Mouse (Mus musculus): Measurements from ENCODE around the gene Ssr4.

The Ssr4 gene

GRCm38 (mm10) chrX:73815072-73815471 lies 28.2 kb downstream of the Ssr4 start:
- no peak for DNase-seq

GRCm38 (mm10) chrX:73816596-73817314 lies 29.9 kb downstream of the Ssr4 start:
- DNase-seq = no peak

- DNase-seq = peak; percentile 11
Measured at GRCm38 (mm10) chrX:73823747-73824146, 36.9 kb downstream of the Ssr4 start.

- DNase-seq = peak; percentile 68
Measured at GRCm38 (mm10) chrX:73824185-73825151, 37.6 kb downstream of the Ssr4 start, which contains the start of gene Pdzd4. Gene Pdzd4 (minus strand): TSS chrX:73824969.

DNA sequence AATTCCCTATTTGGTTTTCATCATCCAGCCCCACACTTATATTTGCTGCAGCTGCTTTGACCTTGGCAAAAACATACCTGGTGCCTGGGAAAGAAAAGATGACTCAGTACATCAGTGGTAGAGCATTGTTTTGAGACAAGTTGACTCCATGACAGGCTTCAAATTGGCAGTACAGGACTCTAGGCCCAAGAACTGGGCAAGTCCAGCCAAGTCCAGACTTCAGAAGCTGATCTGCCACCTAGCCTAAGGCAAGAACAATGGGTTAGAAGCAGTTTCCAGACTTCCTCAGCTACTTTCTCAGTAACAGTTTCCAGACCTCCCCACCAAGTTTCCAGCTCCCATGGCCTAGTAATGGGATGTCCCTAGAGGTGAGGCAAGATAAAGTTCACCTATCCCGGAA lies 48.9 kb downstream of the Ssr4 start:
- DNase-seq = no peak

- no peak for DNase-seq
Measured at GRCm38 (mm10) chrX:73836691-73837090, 49.9 kb downstream of the Ssr4 start.
